Mouse (Mus musculus): ENCODE measurements around the gene Tm7sf3.

- TF ChIP-seq CTCF (IDR thresholded peaks at IDR 0.05; ENCODE audit: control insufficient read depth, insufficient read depth, insufficient replicate concordance, low read depth, low read length) (no peak), POLR2A (IDR thresholded peaks at IDR 0.05; ENCODE audit: control insufficient read depth, low read depth, low read length) (no peak)
Observed at GRCm38 (mm10) chr6:146683881-146684280, 41.3 kb upstream of the Tm7sf3 start.
